Mouse (Mus musculus) kidney, postnatal 10 days (tissue): ENCODE measurements around the gene Srgap1.

Source experiments
- DNase-seq: peaks from one replicate; pipeline ENCODE4 v3.0.0; 2021; ENCODE audit warnings: mixed read lengths

Gene Srgap1

DNA sequence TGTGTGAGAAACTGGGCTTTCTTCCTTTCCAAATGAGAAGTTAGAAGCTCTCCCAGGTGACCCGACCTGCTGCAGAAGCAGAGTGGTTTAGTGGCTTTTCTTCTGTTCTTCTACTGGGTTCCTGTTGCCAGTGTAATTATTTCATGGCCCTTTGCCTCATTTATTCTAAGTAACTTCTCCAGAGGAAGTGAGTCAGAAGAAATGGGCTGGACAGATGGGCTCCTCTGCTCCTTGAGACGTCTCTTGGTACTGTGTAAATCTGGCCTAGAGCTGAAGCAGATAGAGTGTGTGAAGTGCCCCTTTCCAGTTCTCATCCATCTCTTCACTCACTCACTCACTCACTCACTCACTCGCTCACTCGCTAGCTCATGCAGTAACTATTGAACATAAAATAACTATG, 290.4 kb downstream of the Srgap1 start:
- no peak for DNase-seq

DNA sequence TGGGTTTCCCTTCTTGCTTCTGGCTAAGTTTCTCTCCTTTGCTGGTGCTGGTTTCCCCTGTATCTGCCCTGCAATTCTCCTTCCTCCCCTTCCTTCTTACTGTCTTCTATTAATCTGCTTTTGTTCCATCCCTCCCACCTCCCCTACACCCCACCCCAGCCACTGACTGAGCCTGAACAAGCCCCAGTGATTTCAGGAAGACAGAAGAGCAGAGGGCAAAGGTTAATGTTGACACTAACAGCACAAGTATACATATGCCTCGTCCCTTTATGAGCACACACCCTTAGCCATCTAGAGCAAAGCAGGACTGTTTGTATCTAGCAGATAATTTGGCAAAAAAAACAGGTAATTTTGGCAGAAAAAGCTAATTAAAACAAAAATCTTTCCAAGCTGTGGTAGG, 291.3 kb downstream of the Srgap1 start:
- DNase-seq = no peak

DNA sequence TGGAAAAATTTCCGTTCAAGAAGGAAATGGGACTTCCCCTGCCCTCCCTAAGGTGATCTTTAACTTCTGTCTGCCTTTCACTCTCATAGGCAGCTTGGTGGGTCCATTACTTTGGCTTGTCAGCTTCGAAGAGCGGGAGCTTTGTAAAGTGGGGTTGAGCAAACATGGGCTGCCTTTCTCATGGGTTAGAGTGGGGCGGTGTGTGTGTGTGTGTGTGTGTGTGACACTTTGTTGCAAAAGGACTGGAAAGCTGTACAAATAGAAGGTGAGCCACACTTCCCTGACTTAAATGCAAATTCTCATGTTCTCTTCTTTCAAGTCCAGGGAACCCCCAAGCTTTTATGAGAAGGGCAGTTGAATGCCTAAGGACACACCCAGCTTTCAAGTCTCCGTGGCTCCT, 292.9 kb downstream of the Srgap1 start:
- no peak for DNase-seq

DNA sequence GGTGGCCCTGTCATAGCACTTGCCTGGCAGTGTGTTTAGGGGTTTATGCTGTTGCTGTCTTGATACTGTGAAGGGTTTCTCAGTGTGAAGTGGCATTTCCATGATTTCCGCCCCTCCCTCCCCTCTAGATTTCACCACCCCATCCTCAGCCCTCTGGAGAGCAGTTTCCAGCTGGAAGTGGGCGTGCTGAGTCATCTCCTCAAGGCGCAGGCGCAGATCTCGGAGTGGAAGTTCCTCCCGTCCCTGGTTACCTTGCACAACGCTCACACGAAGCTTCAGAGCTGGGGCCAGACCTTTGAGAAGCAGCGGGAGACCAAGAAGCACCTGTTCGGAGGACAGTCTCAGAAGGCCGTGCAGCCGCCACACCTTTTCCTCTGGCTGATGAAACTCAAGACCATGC, 296.9 kb downstream of the Srgap1 start:
- DNase-seq = no peak

DNA sequence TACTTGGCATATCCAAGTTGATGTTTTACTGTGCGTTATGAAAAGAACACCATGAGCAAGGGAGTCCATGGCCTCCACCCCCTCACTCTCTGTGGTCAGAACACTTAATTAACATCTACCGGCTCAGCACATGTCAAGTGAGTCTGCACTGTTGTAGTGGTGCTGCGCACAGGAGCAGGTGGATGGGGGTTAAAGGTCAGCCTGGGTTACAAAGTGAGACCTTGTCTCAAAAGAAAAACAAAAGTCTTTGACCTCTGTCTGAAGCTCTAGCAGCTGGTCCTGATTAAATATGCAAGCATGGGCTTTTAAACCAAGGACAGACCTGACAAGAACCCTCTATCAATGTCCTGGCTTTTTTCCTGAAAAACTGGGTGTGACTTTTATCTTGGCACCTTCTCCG, 304.8 kb downstream of the Srgap1 start:
- DNase-seq = no peak

DNA sequence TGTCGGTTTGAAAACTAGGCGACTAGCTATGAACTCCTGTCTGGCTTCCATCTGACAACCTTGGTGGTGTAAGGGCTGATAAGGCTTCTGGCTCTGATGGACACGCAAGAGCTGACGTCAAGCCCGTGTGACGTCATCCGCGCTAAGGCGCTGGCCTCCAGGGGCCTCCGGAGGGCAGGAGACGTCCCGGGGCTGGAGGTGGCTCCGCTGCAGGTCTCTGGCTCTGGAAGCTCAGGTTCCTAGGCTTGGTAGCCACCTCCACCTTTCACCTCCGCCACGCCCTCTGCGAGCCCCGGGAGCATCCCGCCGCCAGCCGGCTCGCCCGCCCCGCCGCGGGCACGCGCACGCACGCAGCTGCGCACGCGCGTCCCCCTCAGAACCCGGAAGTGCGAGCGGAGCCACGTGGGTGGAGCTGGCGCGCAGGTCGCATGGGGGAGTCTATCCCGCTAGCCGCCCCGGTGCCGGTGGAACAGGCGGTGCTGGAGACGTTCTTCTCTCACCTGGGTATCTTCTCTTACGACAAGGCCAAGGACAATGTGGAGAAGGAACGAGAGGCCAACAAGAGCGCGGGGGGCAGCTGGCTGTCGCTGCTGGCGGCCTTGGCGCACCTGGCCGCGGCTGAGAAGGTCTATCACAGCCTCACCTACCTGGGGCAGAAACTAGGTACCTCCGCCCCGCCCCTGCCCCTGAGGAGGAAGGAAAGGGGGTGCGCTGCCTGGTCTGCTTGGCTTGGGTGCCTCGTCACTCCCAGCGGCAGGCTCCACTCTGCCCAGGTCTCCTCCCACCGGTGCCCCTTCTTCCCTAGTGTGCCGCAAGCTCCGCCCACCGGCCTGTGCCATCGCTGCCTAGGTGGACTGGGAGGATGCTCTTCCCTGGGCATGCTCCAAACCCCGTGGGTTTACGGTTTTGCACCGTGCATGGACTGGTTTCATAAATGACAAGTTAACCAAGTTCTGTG, 307.3 kb downstream of the Srgap1 start, which contains the start of gene BC048403:
Gene BC048403 (plus strand): TSS at position 390 of the 958 bp plus-strand sequence.
- peak; percentile 92 for DNase-seq

DNA sequence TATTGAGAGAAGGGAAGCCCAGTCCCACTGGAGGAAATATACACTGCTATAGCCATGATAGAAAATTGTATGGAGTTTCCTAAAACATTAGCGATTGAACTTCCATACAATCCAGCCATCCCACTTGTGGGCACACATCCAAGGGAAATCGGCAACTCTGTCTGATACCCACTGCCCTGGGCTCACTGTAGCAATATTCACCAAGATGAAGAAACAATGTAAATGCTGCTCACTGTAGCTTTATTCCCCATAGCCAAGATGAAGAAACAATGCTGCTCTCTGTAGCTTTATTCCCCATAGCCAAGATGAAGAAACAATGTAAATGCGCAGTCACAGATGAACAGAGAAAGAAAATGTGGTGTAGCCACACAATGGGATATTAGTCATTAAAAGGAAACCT, 309.9 kb downstream of the Srgap1 start:
- DNase-seq = no peak

DNA sequence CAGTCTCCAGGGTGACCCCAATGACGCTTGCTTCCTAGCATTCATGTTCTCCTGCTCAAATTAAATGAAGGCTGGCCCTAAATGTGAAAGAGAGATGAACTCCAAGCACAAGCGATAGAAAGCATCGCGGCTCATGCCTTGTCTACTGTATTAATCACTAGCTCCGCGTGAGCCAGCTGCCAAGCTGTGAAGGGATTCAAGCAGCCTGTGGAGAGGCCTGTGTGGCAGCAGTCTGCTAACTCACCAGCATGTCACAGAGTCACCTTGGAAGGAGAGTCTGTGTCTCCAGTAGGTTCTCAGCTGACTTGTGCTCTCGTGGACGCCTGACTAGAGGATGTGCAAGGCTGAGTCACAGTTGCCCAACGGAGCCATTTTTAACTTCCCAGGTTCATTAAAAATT, 314.6 kb downstream of the Srgap1 start:
- no peak for DNase-seq

DNA sequence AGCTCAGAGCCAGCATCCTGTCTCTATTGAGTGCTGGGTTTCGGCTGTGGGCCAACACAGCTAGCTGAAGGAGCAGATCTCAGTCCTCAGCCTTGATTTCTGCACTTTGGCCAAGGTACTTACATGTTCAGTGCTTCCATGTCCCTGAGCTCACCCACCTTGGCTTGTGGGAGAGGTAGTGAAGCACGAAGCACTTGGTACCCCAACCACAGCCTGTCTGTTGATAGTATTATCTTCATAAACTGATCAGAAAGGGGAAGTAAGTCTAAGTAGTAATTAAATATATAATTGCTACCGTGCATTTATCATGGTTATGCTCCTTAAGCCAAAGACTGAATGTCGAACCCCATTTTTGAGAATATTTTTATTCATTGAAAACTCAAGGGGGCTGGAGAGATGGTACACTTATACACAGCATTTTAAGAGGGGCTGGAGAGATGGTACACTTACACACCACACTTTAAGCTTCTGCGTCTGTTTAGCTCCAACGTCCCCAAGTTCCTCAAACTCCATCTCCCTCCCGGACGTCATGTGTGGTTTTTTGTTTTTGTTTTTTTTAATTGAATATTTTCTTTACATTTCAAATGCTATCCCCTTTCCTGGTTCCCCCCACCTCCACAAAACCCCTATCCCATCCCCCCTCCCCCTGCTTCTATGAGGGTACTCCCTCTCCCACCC, 315.9 kb downstream of the Srgap1 start:
- no peak for DNase-seq
